Mouse (Mus musculus) thymus, postnatal 25 days (tissue): ENCODE results near the gene Setd2.

Experiments used
- DNase-seq: peaks from one replicate; pipeline ENCODE4 v3.0.0; 2022

Gene Setd2

GRCm38 (mm10) chr9:110623416-110624195, 91.2 kb downstream of the Setd2 start:
- no peak for DNase-seq

GRCm38 (mm10) chr9:110624361-110625166, 92.2 kb downstream of the Setd2 start, which contains the start of gene Nradd:
TSS of gene Nradd (minus strand) at chr9:110624452.
- DNase-seq: no peak

- no peak for DNase-seq
These were observed 93.0 kb downstream of the Setd2 start for GRCm38 (mm10) chr9:110625350-110625908.

GRCm38 (mm10) chr9:110630171-110630570, 97.8 kb downstream of the Setd2 start:
- no peak for DNase-seq

GRCm38 (mm10) chr9:110631191-110631590, 98.8 kb downstream of the Setd2 start:
- peak; percentile 53 for DNase-seq

- no peak for DNase-seq
These were observed 99.4 kb downstream of the Setd2 start for GRCm38 (mm10) chr9:110631651-110632275.

- DNase-seq: no peak
These were observed 100.3 kb downstream of the Setd2 start for GRCm38 (mm10) chr9:110632671-110633070.

GRCm38 (mm10) chr9:110633882-110634281, 101.5 kb downstream of the Setd2 start:
- DNase-seq: no peak

- DNase-seq: peak; percentile 91
These were observed 102.8 kb downstream of the Setd2 start for GRCm38 (mm10) chr9:110635225-110635624.

GRCm38 (mm10) chr9:110638611-110639021, 106.2 kb downstream of the Setd2 start:
- DNase-seq: no peak

- DNase-seq: no peak
These were observed 108.6 kb downstream of the Setd2 start for GRCm38 (mm10) chr9:110641006-110641405.

- DNase-seq: no peak
These were observed 110.6 kb downstream of the Setd2 start for GRCm38 (mm10) chr9:110642812-110643524.

GRCm38 (mm10) chr9:110643787-110644186, 111.4 kb downstream of the Setd2 start:
- DNase-seq: no peak

GRCm38 (mm10) chr9:110644295-110644694, 111.9 kb downstream of the Setd2 start:
- no peak for DNase-seq

GRCm38 (mm10) chr9:110645219-110645618, 112.8 kb downstream of the Setd2 start:
- DNase-seq: peak; percentile 89

GRCm38 (mm10) chr9:110649775-110650174, 117.4 kb downstream of the Setd2 start:
- DNase-seq: no peak

- peak; percentile 71 for DNase-seq
These were observed 119.7 kb downstream of the Setd2 start for GRCm38 (mm10) chr9:110651931-110652722.

- DNase-seq: peak; percentile 44
These were observed 120.7 kb downstream of the Setd2 start for GRCm38 (mm10) chr9:110652963-110653654.

- peak; percentile 86 for DNase-seq
These were observed 121.5 kb downstream of the Setd2 start, which contains the start of gene Nbeal2 for GRCm38 (mm10) chr9:110653655-110654461. TSS of gene Nbeal2 (minus strand) at chr9:110654161.
